Mouse (Mus musculus) urinary bladder, postnatal 14 days (tissue): ENCODE results near the gene Tmem117.

Experiments used
- DNase-seq: peaks from one replicate; pipeline ENCODE4 v3.0.0; 2021; ENCODE audit warnings: low spot score

Tmem117 gene

GRCm38 (mm10) chr15:95028862-95029486, 399.9 kb downstream of the Tmem117 start:
- DNase-seq, result no peak

DNA sequence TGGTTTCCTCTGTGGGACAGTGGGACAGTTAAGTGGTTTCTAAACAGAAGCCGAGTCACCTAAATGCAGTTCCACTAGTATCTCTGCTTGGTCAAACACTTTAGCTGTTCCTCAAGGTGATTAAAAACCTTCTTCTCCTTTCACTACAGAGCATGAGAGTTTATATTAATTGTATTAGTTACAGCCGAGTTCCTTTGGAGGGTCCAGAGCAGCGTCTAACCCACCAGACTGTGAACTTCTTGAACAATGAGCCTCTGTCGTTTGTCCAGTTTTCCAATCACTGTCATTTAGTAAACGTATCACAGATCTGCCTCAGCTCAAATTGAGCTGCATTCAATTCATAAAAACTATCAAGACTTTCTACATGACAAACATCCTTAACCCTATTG, 400.4 kb downstream of the Tmem117 start:
- no peak for DNase-seq

- no peak for DNase-seq
Measured at GRCm38 (mm10) chr15:95042437-95042836, 413.4 kb downstream of the Tmem117 start.

GRCm38 (mm10) chr15:95044011-95044410, 415.0 kb downstream of the Tmem117 start:
- no peak for DNase-seq

GRCm38 (mm10) chr15:95047486-95047885, 418.5 kb downstream of the Tmem117 start:
- no peak for DNase-seq

GRCm38 (mm10) chr15:95049171-95049729, 420.2 kb downstream of the Tmem117 start:
- DNase-seq, result no peak

- no peak for DNase-seq
Measured at GRCm38 (mm10) chr15:95055081-95055650, 426.1 kb downstream of the Tmem117 start.

DNA sequence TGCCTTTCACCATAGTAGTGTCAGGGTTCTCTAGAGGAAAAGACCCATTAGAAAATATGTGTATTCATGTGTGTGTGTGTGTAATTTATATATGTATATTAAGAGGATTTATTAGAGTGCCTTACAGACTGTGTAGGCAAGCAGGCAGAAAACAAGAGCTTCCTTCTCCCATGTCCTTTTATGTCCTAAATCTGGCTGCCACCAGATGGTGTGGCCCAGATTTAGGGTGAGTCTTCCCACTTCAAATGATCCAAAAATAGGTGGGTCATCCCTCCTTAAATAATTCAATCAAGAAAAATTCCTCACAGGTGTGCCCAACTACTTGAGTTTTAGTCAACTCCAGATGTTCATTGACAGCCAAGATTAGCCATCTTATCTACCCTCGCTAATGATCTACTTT, 439.0 kb downstream of the Tmem117 start:
- no peak for DNase-seq

GRCm38 (mm10) chr15:95068799-95069198, 439.8 kb downstream of the Tmem117 start:
- DNase-seq, result no peak

DNA sequence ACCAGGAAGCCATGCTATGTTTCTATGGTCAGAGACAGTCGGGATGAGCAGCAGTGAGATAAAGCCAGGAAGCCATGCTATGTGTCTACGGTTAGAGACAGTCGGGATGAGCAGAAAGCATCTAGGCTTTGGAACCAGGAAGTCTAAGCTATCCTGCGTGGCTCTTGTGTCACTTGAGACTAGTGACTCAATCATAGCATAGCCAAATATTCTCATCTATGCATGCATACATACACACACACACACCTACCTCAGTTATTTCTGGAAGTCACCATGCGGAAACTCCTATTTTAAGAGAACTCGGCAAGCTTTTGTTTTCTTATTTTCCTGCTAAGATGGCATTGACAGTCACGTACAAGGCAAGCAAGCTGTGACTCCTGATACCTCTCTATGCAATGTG, 441.8 kb downstream of the Tmem117 start:
- DNase-seq, result no peak

- no peak for DNase-seq
Measured at GRCm38 (mm10) chr15:95075356-95075755, 446.3 kb downstream of the Tmem117 start.

DNA sequence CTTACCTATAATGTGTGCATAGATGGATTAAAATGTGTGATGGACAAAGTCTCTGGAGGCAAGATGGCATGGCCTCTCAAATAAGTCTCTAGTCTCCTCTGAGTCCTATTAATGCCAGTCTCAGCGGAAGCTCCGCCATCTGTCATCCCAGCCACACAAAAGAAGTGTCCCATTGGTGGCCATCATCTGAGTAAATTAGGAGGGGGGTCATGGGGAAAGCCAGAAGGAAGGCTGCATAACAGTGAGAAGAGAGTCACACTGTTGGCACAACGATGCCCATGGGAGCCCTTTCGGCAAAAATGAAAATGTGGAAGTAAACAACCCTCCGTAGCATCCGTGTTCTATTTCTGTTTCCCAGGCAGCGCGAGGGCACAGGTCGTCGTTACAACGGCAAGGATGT, 452.6 kb downstream of the Tmem117 start:
- no peak for DNase-seq

DNA sequence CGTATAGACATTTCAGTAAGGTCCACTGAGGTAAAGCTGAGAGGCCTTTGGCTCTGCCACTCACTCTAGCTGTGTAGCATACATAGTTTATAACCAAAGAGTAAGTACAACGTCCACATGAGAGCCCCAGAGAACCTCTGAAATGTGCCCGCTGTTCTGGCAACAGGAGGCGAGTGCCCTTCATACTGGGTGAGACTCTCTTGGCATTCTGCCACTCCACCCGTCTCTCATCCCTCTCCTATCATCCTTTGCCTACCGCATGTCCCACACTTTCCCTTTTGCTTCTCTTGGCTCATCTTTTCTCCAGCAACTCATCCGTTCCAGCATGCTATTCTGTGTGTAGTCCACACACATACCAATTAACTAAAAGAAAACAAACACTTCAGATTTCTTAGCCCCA, 456.9 kb downstream of the Tmem117 start:
- DNase-seq, result no peak

DNA sequence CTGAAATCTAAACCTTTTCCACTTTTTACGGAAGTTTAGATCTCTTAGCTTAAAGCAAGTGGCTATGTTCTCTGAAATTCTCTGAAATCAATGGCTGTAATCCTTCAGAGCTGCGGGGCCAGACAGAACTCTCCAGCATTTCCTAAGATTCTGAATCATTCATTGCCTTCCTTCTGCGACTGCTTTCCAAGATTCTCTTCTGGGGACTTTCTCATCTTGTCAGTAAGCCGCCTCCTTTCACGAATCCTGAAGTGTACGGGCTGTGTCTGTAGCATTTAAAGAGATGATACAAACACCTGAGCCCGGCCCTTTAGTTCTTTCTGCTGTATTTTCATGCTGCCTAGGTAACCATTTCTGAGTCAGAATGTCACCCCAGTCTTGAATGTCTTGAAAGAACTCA, 471.1 kb downstream of the Tmem117 start:
- no peak for DNase-seq

DNA sequence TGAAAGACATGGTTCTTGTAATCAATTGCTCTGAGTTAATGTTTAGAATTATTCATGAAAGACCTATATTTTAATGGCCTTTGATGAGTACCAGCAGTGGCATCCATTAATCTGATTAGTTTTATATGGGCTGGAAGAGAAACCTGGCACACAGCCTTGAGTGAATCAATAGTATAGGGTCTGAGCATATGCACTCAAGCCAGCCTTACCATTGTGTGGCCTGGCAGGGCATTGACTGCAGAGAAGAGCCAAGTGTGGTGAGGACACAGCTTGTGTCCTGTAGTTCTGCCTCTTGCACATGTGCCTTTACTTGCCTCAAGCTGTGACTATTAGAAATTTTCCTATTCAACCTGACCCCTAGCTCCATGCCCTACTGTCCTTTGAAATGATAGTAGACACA, 472.5 kb downstream of the Tmem117 start:
- DNase-seq, result no peak

- DNase-seq, result no peak
Measured at GRCm38 (mm10) chr15:95107246-95107809, 478.3 kb downstream of the Tmem117 start.

GRCm38 (mm10) chr15:95108626-95109025, 479.6 kb downstream of the Tmem117 start:
- DNase-seq, result no peak

- DNase-seq, result no peak
Measured at GRCm38 (mm10) chr15:95131401-95131800, 502.4 kb downstream of the Tmem117 start.

GRCm38 (mm10) chr15:95135926-95136609, 507.0 kb downstream of the Tmem117 start:
- DNase-seq, result no peak

GRCm38 (mm10) chr15:95137018-95137810, 508.2 kb downstream of the Tmem117 start:
- DNase-seq, result no peak

- DNase-seq, result no peak
Measured at GRCm38 (mm10) chr15:95138709-95139409, 509.8 kb downstream of the Tmem117 start.
